Mouse (Mus musculus) gastrocnemius, postnatal 36 days (tissue): ENCODE measurements around the gene Prr12. TPM values are rescaled to one million over a fixed set of nuclear protein-coding genes. Genes with fewer than 3 reads are reported as not detected.

Experiments used
- DNase-seq, 2 experiments: peaks; one replicate each; pipeline ENCODE4 v3.0.0; 2022
- intact Hi-C: fragments of 180-260 bp; cut with DNase I; formaldehyde crosslinking; loops from one replicate; pipeline ENCODE4 v1.15.1; 2025
- total RNA-seq, 2 experiments: library from RNA; stranded (reverse); gene quantifications; 2 replicates each; pipeline ENCODE4 v1.2.3; 2021

Gene Prr12
- total RNA-seq, 2 experiments from 2014 or later, result 11.3 to 14.1 TPM

- intact Hi-C loops, result no loop called here
- DNase-seq, result no peak
These were observed 47.2 kb downstream of the Prr12 start for GRCm38 (mm10) chr7:45005321-45005992.

GRCm38 (mm10) chr7:45004546-45004945 lies 48.1 kb downstream of the Prr12 start:
- no peak for DNase-seq
- intact Hi-C loops, result no loop called here

- intact Hi-C loops, result no loop called here
These were observed 50.2 kb downstream of the Prr12 start for GRCm38 (mm10) chr7:45002440-45002839.

DNA sequence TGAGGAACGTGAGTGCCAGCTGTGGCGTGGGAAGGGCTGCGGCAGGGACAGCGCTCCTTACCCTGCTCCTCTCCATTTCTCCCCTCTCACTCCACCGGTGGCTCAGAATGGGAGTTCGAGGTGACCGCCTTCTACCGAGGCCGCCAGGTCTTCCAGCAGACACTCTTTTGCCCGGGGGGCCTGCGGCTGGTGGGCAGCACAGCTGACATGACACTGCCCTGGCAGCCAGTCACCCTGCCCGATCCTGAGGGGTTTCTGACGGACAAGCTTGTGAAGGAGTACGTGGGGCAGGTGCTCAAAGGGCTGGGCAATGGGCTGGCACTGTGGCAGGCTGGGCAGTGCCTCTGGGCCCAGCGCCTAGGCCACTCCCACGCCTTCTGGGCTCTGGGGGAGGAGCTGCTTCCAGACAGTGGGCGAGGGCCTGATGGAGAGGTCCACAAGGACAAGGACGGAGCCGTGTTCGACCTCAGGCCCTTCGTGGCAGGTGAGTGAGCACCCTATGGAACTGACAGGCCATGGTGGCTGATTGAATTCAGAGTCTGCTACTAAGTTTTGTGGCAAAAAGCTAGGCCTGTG lies 52.1 kb downstream of the Prr12 start:
- DNase-seq, result no peak
- intact Hi-C loops, result loop anchor here (1.0 kb wide), 1 partner anchor 14 kb away; no protein-coding TSS in a partner anchor

More at GRCm38 (mm10) chr7:45002440-45002839, 50.2 kb downstream of the Prr12 start:
- no peak for DNase-seq

GRCm38 (mm10) chr7:44999753-45000152 lies 52.9 kb downstream of the Prr12 start:
- intact Hi-C loops, result loop anchor here (1.0 kb wide), 1 partner anchor 15 kb away; no protein-coding TSS in a partner anchor
- no peak for DNase-seq

GRCm38 (mm10) chr7:44998501-44998955 lies 54.2 kb downstream of the Prr12 start, which contains the start of gene Bcl2l12:
Gene Bcl2l12 (minus strand): TSS chr7:44998712.
- intact Hi-C loops, result no loop called here
- DNase-seq, result peak; percentile 48 to 51

- no peak for DNase-seq
- intact Hi-C loops, result no loop called here
These were observed 54.7 kb downstream of the Prr12 start for GRCm38 (mm10) chr7:44997940-44998428.

DNA sequence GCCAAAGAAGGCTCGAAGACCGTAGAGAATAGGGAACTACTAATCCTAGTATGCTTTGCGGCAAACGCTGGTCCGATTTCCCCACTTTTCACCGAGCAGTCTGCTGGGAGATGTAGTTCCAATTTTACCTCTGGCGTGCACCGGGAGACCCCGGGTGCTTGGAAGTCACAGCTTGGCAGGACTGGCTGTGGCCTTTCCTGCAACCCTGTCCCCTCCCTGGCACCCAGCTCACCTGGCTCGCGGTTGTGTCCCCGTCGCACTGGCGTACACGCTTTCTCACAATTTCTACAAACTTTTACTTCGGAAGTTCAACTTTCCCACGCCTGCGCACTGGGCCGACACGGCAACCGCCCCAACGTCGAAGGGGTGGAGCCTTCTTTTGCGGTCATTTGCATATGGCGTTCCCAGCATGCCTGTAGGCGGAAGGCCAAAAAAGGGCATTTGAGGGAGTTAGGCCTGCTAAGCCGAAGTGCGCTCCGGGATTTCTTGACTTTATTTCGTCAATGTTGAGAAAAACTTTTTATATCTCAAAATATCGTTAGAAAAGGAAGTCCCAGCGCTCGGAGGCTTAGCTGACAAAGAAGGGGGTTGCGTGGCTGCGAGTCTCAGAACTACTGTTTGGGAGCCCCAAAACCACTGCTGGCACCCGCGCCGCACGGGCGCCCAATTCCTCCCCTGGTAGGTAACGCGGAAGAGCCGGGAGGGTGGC lies 55.3 kb downstream of the Prr12 start, which contains the start of gene Irf3:
Gene Irf3 (plus strand): TSS at position 418 of the 709 bp plus-strand sequence.
- intact Hi-C loops, result no loop called here
- peak; percentile 95 to 97 for DNase-seq

DNA sequence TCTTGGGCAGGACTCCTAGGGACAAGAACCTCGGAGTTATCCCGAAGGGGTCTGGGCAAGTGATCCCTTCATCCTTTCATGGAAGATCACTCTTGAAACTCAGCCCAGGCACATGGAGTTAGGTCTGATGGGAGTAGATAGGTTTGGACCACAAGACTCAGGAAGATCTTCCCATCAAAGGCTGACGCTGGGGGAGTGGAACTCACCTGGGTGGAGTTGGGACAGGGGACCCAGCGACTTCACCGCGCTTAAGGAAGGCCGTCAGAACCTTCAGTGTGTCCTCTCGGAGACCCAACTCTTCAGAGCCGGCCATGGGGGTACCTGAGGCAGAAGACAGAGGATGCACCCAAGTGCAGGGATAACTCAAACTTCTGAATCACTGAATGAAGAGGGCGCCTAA lies 56.0 kb downstream of the Prr12 start:
- no peak for DNase-seq
- intact Hi-C loops, result no loop called here

DNA sequence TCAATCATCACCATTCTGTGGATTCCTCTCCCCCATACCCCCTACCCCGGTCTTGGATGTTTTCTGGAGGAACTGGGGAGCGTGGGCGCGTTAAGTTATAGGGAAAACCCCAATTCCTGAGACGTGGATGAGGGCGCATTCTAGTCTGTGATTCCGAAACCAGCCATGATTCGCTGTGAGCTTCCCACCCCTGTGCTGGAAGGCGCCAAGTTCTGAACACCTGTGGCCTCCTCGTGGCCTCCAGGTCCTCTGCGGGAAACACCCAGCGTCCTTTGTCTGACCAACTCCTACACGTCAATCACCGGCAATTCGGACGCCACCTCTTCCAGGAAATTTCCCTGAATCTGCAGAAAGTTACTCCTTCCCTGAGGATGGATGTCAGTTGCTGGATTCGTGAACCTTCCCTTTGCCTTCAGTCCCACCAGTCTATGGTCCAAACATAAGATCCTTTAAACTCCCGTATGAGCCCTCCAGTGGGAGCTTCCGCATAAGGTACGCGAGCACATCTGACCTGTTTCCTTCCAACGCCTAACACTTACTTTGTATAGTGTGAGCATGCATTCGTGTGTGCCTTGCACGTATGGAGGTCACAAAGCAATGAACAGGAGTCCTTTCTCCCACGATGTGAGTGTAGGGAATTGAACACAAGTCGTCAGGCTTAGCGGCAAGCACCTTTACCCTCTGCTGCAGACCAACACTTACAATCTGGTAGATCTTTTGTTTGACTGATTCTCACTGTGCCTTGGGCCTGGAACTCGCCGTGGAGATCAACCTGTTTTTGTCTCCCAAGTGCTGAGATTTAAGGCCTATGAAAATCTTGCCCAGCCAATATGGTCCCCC lies 65.6 kb downstream of the Prr12 start:
- DNase-seq, result no peak
- intact Hi-C loops, result no loop called here

GRCm38 (mm10) chr7:44986192-44986878 lies 66.3 kb downstream of the Prr12 start, which contains the start of gene Prmt1:
Gene Prmt1 (minus strand): TSS chr7:44986568.
- intact Hi-C loops, result no loop called here
- peak; percentile 95 to 96 for DNase-seq

- intact Hi-C loops, result no loop called here
These were observed 67.0 kb downstream of the Prr12 start for GRCm38 (mm10) chr7:44985595-44986191.

GRCm38 (mm10) chr7:44984833-44985164 lies 67.9 kb downstream of the Prr12 start:
- intact Hi-C loops, result loop anchor here (5.0 kb wide), 2 partner anchors 88 to 153 kb away; partner anchors contain the start of genes Flt3l and Gm45713
- DNase-seq, result no peak

More at GRCm38 (mm10) chr7:44985595-44986191, 67.0 kb downstream of the Prr12 start:
- peak in 1 of 2 experiments; percentile 72 for DNase-seq

DNA sequence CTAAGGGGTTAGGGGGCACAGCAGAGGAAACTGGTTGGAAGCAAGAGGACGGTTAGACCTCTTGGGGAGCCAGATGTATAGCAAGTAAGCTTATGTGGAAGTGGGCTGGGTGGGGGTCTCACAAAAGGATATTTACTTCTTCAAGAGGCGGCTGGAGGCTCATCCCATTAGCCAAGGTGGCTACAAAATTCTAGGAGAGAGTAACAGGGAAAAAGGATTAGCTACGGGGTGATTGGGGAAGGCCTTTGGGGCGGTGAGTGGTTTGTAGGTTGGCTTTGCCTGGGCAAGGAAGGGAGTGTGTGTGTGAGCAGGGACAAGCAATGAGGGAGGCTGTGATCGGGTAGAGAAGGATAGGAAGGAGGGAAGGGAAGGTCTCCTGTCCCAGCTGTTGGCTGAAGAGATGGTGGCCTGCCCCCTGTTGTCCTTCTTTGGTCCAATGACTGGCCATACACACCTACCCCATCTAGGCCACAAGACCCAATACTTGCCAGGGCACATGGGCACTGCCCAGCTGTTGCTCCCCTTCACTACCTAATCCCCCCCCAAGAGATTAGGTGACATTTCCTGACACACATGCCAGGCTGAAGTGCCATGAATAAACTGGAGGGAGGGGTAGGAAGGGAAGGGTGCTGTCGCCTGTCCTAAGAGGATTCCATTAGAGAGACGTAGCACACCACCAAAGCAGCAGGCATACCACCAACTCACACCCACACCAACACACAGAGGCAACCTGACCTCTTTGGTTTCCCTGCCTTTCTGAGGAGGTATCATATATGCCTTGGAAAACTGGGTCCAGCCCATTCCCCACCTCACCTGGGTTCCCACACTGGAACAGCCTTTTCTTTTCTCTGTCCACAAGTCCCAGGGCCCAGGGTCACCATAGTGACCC lies 68.5 kb downstream of the Prr12 start:
- DNase-seq, result no peak

DNA sequence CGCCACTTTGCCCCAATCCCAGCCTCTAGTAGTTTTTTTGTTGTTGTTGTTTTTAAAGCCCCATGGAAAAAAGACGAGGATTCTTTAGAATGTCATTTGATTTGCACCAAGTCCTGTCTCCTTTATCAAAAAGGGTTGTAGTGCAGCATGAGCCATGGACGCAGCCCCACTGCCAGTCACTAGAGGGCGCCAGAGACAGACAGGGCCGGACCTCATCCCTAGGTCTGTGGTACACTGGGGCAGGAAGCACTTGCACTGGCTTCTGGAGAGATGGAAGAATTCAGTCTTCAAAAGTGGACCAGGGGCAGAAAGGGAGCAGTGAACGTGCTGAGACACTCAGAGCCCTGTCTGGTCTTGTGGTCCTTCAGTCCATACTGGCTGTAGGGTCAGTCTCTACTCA lies 69.6 kb downstream of the Prr12 start:
- peak; percentile 84 to 86 for DNase-seq
- intact Hi-C loops, result loop anchor here (5.0 kb wide), 2 partner anchors 89 to 154 kb away; partner anchors contain the start of genes Flt3l and Gm45713

More for the DNA sequence above, 68.5 kb downstream of the Prr12 start:
- intact Hi-C loops, result loop anchor here (5.0 kb wide), 2 partner anchors 88 to 153 kb away; partner anchors contain the start of genes Flt3l and Gm45713

- DNase-seq, result no peak
- intact Hi-C loops, result loop anchor here (5.0 kb wide), 2 partner anchors 91 to 156 kb away; partner anchors contain the start of genes Flt3l and Gm45713
These were observed 71.1 kb downstream of the Prr12 start for GRCm38 (mm10) chr7:44981539-44981938.

- intact Hi-C loops, result no loop called here
- DNase-seq, result no peak
These were observed 74.4 kb downstream of the Prr12 start for GRCm38 (mm10) chr7:44978300-44978699.
